Mouse (Mus musculus) lung, adult 2 months (tissue): Measurements from ENCODE around the gene Brca1.

Source experiments
- CTCF ChIP-seq: fragments of 200-500 bp; IDR thresholded peaks from 2 replicates; pipeline ENCODE4 v1.5.1; 2011; ENCODE audit warnings: mild to moderate bottlenecking, low read length, control low read depth; ENCODE audit not compliant: insufficient read depth
- POLR2A ChIP-seq: fragments of 200-500 bp; IDR thresholded peaks from 2 replicates; pipeline ENCODE4 v1.6.1; 2011; ENCODE audit warnings: low read depth, mild to moderate bottlenecking, control low read depth, low read length, borderline replicate concordance; ENCODE audit errors: extremely low read depth

GRCm38 (mm10) chr11:101442760-101443159, 109.0 kb downstream of the Brca1 start:
- TF ChIP-seq CTCF = no peak
- TF ChIP-seq POLR2A = no peak
